Mouse (Mus musculus) liver, embryonic 16.5 days (tissue): Measurements from ENCODE around the gene Tmc1. TPM values are rescaled to one million over a fixed set of nuclear protein-coding genes. Genes with fewer than 3 reads are reported as not detected.
A peak's percentile ranks its signal among the peaks of the same experiment; 100 is the strongest.

Experiments used
- ATAC-seq: fragments of 200-750 bp; cut with Nextera tagmentation; 2 replicates; pipeline ENCODE4 v1.8.0; 2017; ENCODE audit warnings: low read depth, mild to moderate bottlenecking, moderate number of reproducible peaks, moderate library complexity
- H3K27ac ChIP-seq: fragments of 300-500 bp; sonication (generic); 2 replicates; pipeline ENCODE4 v1.5.1; 2014; ENCODE audit warnings: mild to moderate bottlenecking, low read length
- H3K27me3 ChIP-seq: fragments of 300-500 bp; sonication (generic); 2 replicates; pipeline ENCODE4 v1.6.1; 2014; ENCODE audit warnings: low read depth, low read length, mixed read lengths; ENCODE audit not compliant: control insufficient read depth, insufficient read depth
- H3K36me3 ChIP-seq: fragments of 300-500 bp; sonication (generic); 2 replicates; pipeline ENCODE4 v1.6.1; 2014; ENCODE audit warnings: mild to moderate bottlenecking; ENCODE audit not compliant: control insufficient read depth, insufficient read depth
- H3K4me1 ChIP-seq: fragments of 300-500 bp; sonication (generic); 2 replicates; pipeline ENCODE4 v1.6.1; 2014; ENCODE audit warnings: low read depth, low read length, mixed read lengths; ENCODE audit not compliant: control insufficient read depth
- H3K4me2 ChIP-seq: fragments of 300-500 bp; sonication (generic); 2 replicates; pipeline ENCODE4 v1.6.1; 2014; ENCODE audit warnings: low read depth, low read length, mixed read lengths
- H3K4me3 ChIP-seq: fragments of 300-500 bp; sonication (generic); 2 replicates; pipeline ENCODE4 v1.5.1; 2014; ENCODE audit warnings: low read depth, mild to moderate bottlenecking, low read length
- H3K9ac ChIP-seq: fragments of 300-500 bp; sonication (generic); 2 replicates; pipeline ENCODE4 v1.6.1; 2014; ENCODE audit warnings: low read depth, low read length
- H3K9me3 ChIP-seq: fragments of 300-500 bp; sonication (generic); replicated peaks from 2 replicates; pipeline ENCODE4 v1.6.1; 2016; ENCODE audit warnings: low read length; ENCODE audit not compliant: control insufficient read depth
- WGBS: fragments of 180-500 bp; shearing (Covaris S2); extraction: QIAGEN DNeasy Blood & Tissue Kit; methylation state at CpG from one replicate; pipeline ENCODE4 v1.1.7; 2014; ENCODE audit not compliant: insufficient replicate concordance; 5-methylcytosine and 5-hydroxymethylcytosine counted together
- polyA plus RNA-seq: library from polyadenylated mRNA; unstranded; fragments of >200 nt; fragmentation: Nextera tagmentation; extraction: Ambion mirVana; gene quantifications from 2 replicates; pipeline ENCODE4 v1.2.1, GENCODE M21; 2015

The Tmc1 gene
- polyA plus RNA-seq, 1 experiment from 2014 or later: not detected

- H3K4me2 ChIP-seq: no peak overlapping the region
- no peaks in the 10 kb centered on the region for H3K4me1 ChIP-seq
- 60% methylated on average over 6 of the region's 6 CpGs for WGBS
- H3K9me3 ChIP-seq: no peaks in the 10 kb centered on the region
- ATAC-seq: no peak
- no peak overlapping the region for H3K9ac ChIP-seq
- H3K27ac ChIP-seq: no peak overlapping the region
- H3K4me3 ChIP-seq: no peak overlapping the region
- no peaks in the 10 kb centered on the region for H3K36me3 ChIP-seq
- no peaks in the 10 kb centered on the region for H3K27me3 ChIP-seq
Observed at GRCm38 (mm10) chr19:20787289-20787688, 166.7 kb downstream of the Tmc1 start.

GRCm38 (mm10) chr19:20775681-20776080 is 178.3 kb downstream of the Tmc1 start:
- no peak overlapping the region for H3K4me3 ChIP-seq
- 65% methylated on average over 2 of the region's 2 CpGs for WGBS
- ATAC-seq: no peak
- no peaks in the 10 kb centered on the region for H3K4me1 ChIP-seq
- no peaks in the 10 kb centered on the region for H3K27me3 ChIP-seq
- no peaks in the 10 kb centered on the region for H3K9me3 ChIP-seq
- no peak overlapping the region for H3K4me2 ChIP-seq
- no peak overlapping the region for H3K27ac ChIP-seq
- H3K9ac ChIP-seq: no peak overlapping the region
- H3K36me3 ChIP-seq: no peaks in the 10 kb centered on the region

- no peaks in the 10 kb centered on the region for H3K27me3 ChIP-seq
- H3K4me1 ChIP-seq: no peaks in the 10 kb centered on the region
- no peak overlapping the region for H3K9ac ChIP-seq
- H3K27ac ChIP-seq: no peak overlapping the region
- WGBS: 75% methylated on average over 7 of the region's 7 CpGs
- no peak overlapping the region for H3K4me3 ChIP-seq
- no peaks in the 10 kb centered on the region for H3K9me3 ChIP-seq
- ATAC-seq: no peak
- H3K4me2 ChIP-seq: no peak overlapping the region
- H3K36me3 ChIP-seq: no peaks in the 10 kb centered on the region
Observed at GRCm38 (mm10) chr19:20773941-20774340, 180.1 kb downstream of the Tmc1 start.

GRCm38 (mm10) chr19:20764214-20764613 is 189.8 kb downstream of the Tmc1 start:
- 9% methylated on average over 1 of the region's 1 CpGs for WGBS
- H3K4me2 ChIP-seq: no peak overlapping the region
- H3K36me3 ChIP-seq: no peaks in the 10 kb centered on the region
- no peak overlapping the region for H3K27ac ChIP-seq
- H3K27me3 ChIP-seq: no peaks in the 10 kb centered on the region
- H3K9me3 ChIP-seq: no peaks in the 10 kb centered on the region
- ATAC-seq: no peak
- H3K4me3 ChIP-seq: no peak overlapping the region
- H3K4me1 ChIP-seq: no peaks in the 10 kb centered on the region; the same call in 1 of the 2 replicates
- no peak overlapping the region for H3K9ac ChIP-seq

- Histone ChIP-seq H3K36me3 (no peaks in the 10 kb centered on the region), H3K27me3 (no peaks in the 10 kb centered on the region), H3K4me3 (no peak overlapping the region), H3K27ac (no peak overlapping the region), H3K9ac (no peak overlapping the region), H3K9me3 (no peaks in the 10 kb centered on the region), H3K4me2 (no peak overlapping the region), H3K4me1 (no peaks in the 10 kb centered on the region; the same call in 1 of the 2 replicates)
- 24% methylated on average over 4 of the region's 4 CpGs for WGBS
- ATAC-seq: peak; percentile 91
Observed at GRCm38 (mm10) chr19:20761675-20762426, 192.2 kb downstream of the Tmc1 start.

GRCm38 (mm10) chr19:20761119-20761518 is 192.9 kb downstream of the Tmc1 start:
- no peak overlapping the region for H3K27ac ChIP-seq
- ATAC-seq: peak; percentile 66
- WGBS: 36% methylated on average over 3 of the region's 3 CpGs
- H3K27me3 ChIP-seq: no peaks in the 10 kb centered on the region
- no peaks in the 10 kb centered on the region; the same call in 1 of the 2 replicates for H3K4me1 ChIP-seq
- H3K9ac ChIP-seq: no peak overlapping the region
- H3K9me3 ChIP-seq: no peaks in the 10 kb centered on the region
- no peak overlapping the region for H3K4me2 ChIP-seq
- no peaks in the 10 kb centered on the region for H3K36me3 ChIP-seq
- no peak overlapping the region for H3K4me3 ChIP-seq

- no peak overlapping the region for H3K9ac ChIP-seq
- no peaks in the 10 kb centered on the region for H3K4me1 ChIP-seq
- no peak overlapping the region for H3K4me3 ChIP-seq
- no peak for ATAC-seq
- no peak overlapping the region for H3K4me2 ChIP-seq
- H3K36me3 ChIP-seq: no peaks in the 10 kb centered on the region
- H3K27me3 ChIP-seq: no peaks in the 10 kb centered on the region
- H3K27ac ChIP-seq: no peak overlapping the region
- WGBS: 57% methylated on average over 1 of the region's 1 CpGs
- H3K9me3 ChIP-seq: no peaks in the 10 kb centered on the region
Observed at GRCm38 (mm10) chr19:20744630-20745029, 209.4 kb downstream of the Tmc1 start.

Other genes starting within 250 kb of the Tmc1 start
- gene Aldh1a7, start 226.6 kb downstream of the Tmc1 start, polyA plus RNA-seq: 1.0 and 1.2 TPM in 2 replicates